Mouse (Mus musculus): ENCODE measurements around the gene Lrrc41.

Lrrc41 gene

GRCm38 (mm10) chr4:116143891-116144717 is 69.0 kb downstream of the Lrrc41 start:
- DNase-seq (ENCODE audit: low spot score in 2 of 2), result peak in 1 of 2 experiments; percentile 33

Measured in spleen, postnatal 14 days (tissue).